Mouse (Mus musculus) E14TG2a.4 (cell line): ENCODE measurements around the gene 1700007K13Rik.
"Not testable (repeated sequence)": the region's sequence is repeated elsewhere in the genome, so short reads cannot be mapped to it uniquely, and the experiment has no call there.

Experiments
- H3K27me3 ChIP-seq: 2 replicates; pipeline ENCODE4 v1.6.1; 2014; ENCODE audit warnings: low read length, control low read depth; ENCODE audit not compliant: insufficient read depth
- H3K36me3 ChIP-seq: 2 replicates; pipeline ENCODE4 v1.6.1; 2014; ENCODE audit warnings: low read length, control low read depth; ENCODE audit not compliant: insufficient read depth
- H3K4me1 ChIP-seq: replicated peaks from 2 replicates; pipeline ENCODE4 v1.6.1; 2014; ENCODE audit warnings: low read depth, low read length, control low read depth
- H3K4me3 ChIP-seq: replicated peaks from 2 replicates; pipeline ENCODE4 v1.5.1; 2014; ENCODE audit warnings: mild to moderate bottlenecking, low read length
- H3K9me3 ChIP-seq: 2 replicates; pipeline ENCODE4 v1.6.1; 2014; ENCODE audit warnings: low read length, control low read depth
- CTCF ChIP-seq: conservative IDR thresholded peaks from 2 replicates; pipeline ENCODE4 v1.5.1; 2014; ENCODE audit warnings: low read length
- NANOG ChIP-seq: IDR thresholded peaks from 2 replicates; pipeline ENCODE4 v1.6.1; 2014; ENCODE audit warnings: borderline replicate concordance, low read length, mixed read lengths
- POU5F1 ChIP-seq: IDR thresholded peaks from 2 replicates; pipeline ENCODE4 v1.6.1; 2014; ENCODE audit warnings: low read length, borderline replicate concordance

Gene 1700007K13Rik

GRCm38 (mm10) chr2:28465836-28466518 is at the start of gene 1700007K13Rik:
TSS of gene 1700007K13Rik (minus strand) at chr2:28466332.
- peaks cover 65% of the 10 kb centered on the region for H3K4me1 ChIP-seq
- H3K27me3 ChIP-seq: peaks cover 3% of the 10 kb centered on the region; the same call in 1 of the 2 replicates
- peaks cover 38% of the 10 kb centered on the region for H3K36me3 ChIP-seq
- no peaks in the 10 kb centered on the region for H3K9me3 ChIP-seq
- H3K4me3 ChIP-seq: peak within 1 kb of the TSS; percentile 82
- TF ChIP-seq CTCF (no peak), POU5F1 (no peak), NANOG (no peak)

GRCm38 (mm10) chr2:28514489-28514888 is 48.4 kb upstream of the 1700007K13Rik start:
- Histone ChIP-seq H3K4me1 (peaks cover 88% of the 10 kb centered on the region), H3K27me3 (0 out of 2 replicates have a peak, but pooled peaks cover 4% of the 10 kb centered on the region), H3K4me3 (peak overlapping the region; percentile 84), H3K9me3 (no peaks in the 10 kb centered on the region), H3K36me3 (peaks cover 27% of the 10 kb centered on the region)
- TF ChIP-seq POU5F1 (no peak), CTCF (peak; percentile 99)

- Histone ChIP-seq H3K27me3 (0 out of 2 replicates have a peak, but pooled peaks cover 4% of the 10 kb centered on the region), H3K4me1 (peaks cover 88% of the 10 kb centered on the region), H3K4me3 (peak overlapping the region; percentile 84), H3K9me3 (no peaks in the 10 kb centered on the region), H3K36me3 (peaks cover 23% of the 10 kb centered on the region)
- TF ChIP-seq NANOG (no peak), POU5F1 (no peak), CTCF (no peak)
Measured at GRCm38 (mm10) chr2:28513431-28514370, 47.6 kb upstream of the 1700007K13Rik start.

- TF ChIP-seq NANOG: no peak
- no peak for TF ChIP-seq CTCF
- no peak for TF ChIP-seq POU5F1
- Histone ChIP-seq H3K36me3 (peaks cover 23% of the 10 kb centered on the region), H3K4me1 (peaks cover 88% of the 10 kb centered on the region), H3K9me3 (no peaks in the 10 kb centered on the region), H3K4me3 (peak within 1 kb of the TSS; percentile 84), H3K27me3 (0 out of 2 replicates have a peak, but pooled peaks cover 4% of the 10 kb centered on the region)
Measured at GRCm38 (mm10) chr2:28512798-28513401, 46.8 kb upstream of the 1700007K13Rik start, which contains the start of gene Ralgds. TSS of gene Ralgds (plus strand) at chr2:28513125.

GRCm38 (mm10) chr2:28511600-28511999 is 45.5 kb upstream of the 1700007K13Rik start:
- not testable (repeated sequence) for H3K9me3 ChIP-seq, H3K4me3 ChIP-seq
- TF ChIP-seq CTCF: peak; percentile 34

GRCm38 (mm10) chr2:28506291-28506690 is 40.2 kb upstream of the 1700007K13Rik start:
- TF ChIP-seq CTCF (no peak), POU5F1 (no peak), NANOG (peak; percentile 27)
- Histone ChIP-seq H3K36me3 (peaks cover 4% of the 10 kb centered on the region; the same call in 1 of the 2 replicates), H3K27me3 (no peaks in the 10 kb centered on the region), H3K4me3 (peak overlapping the region; percentile 8; the same call in 1 of the 2 replicates), H3K9me3 (no peaks in the 10 kb centered on the region), H3K4me1 (peaks cover 76% of the 10 kb centered on the region)

More at GRCm38 (mm10) chr2:28511600-28511999, 45.5 kb upstream of the 1700007K13Rik start:
- H3K36me3 ChIP-seq: peaks cover 16% of the 10 kb centered on the region
- H3K4me1 ChIP-seq: peaks cover 89% of the 10 kb centered on the region
- H3K27me3 ChIP-seq: not testable (repeated sequence)

GRCm38 (mm10) chr2:28505795-28506194 is 39.7 kb upstream of the 1700007K13Rik start, which contains the start of gene Gm10134:
TSS of gene Gm10134 (plus strand) at chr2:28506095.
- H3K27me3 ChIP-seq: no peaks in the 10 kb centered on the region
- no peaks in the 10 kb centered on the region for H3K9me3 ChIP-seq
- no peak for TF ChIP-seq CTCF
- H3K36me3 ChIP-seq: peaks cover 4% of the 10 kb centered on the region; the same call in 1 of the 2 replicates
- peak within 1 kb of the TSS; percentile 71 for H3K4me3 ChIP-seq
- H3K4me1 ChIP-seq: peaks cover 72% of the 10 kb centered on the region

GRCm38 (mm10) chr2:28504676-28505075 is 38.5 kb upstream of the 1700007K13Rik start:
- no peaks in the 10 kb centered on the region for H3K9me3 ChIP-seq
- TF ChIP-seq NANOG (no peak), CTCF (no peak), POU5F1 (no peak)
- H3K4me1 ChIP-seq: peaks cover 63% of the 10 kb centered on the region
- H3K4me3 ChIP-seq: peak overlapping the region; percentile 71
- H3K36me3 ChIP-seq: peaks cover 4% of the 10 kb centered on the region; the same call in 1 of the 2 replicates
- no peaks in the 10 kb centered on the region for H3K27me3 ChIP-seq
